Mouse (Mus musculus) ES-Bruce4 (cell line): ENCODE results near the gene 6430531B16Rik.

Source experiments
- CTCF ChIP-seq: IDR thresholded peaks from one replicate; pipeline ENCODE4 v1.8.1; 2011; ENCODE audit warnings: low read depth, low read length
- EP300 ChIP-seq: IDR thresholded peaks from 2 replicates; pipeline ENCODE4 v1.6.1; 2011; ENCODE audit warnings: low read depth, low read length; ENCODE audit not compliant: insufficient read depth
- POLR2A ChIP-seq: IDR thresholded peaks from one replicate; pipeline ENCODE4 v1.8.1; 2011; ENCODE audit warnings: low read length; ENCODE audit not compliant: insufficient read depth

DNA sequence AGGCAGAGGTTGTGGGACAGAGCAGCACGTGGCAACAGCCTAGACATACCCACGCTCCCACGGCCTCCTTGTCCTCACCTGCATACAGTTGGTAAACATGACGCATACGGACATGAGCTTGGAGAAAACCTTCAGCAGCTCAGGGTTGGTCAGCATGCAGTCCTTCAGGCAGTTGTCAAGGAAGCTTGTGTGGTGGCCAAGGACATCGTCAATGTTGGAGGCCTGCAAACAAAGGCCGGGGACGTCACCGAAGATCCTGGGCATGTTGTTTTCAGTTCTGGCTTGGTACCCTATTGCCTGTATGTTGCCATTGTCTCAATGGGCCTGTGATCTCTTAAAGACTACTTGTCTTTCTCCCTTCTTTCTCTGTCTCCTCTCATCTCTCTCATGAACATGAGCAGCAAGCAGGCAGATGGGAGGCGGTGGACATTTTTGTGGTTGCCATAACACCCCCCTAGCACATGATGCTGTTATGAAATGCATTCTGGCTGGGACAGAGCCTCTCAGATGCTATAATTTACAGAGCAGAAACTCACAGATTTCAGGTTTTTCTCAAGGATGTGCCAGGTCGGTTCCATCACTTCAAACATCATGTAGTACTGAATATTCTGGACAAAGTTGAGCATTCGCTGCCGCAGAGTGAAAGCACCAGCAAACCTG lies 20.3 kb upstream of the 6430531B16Rik start:
- TF ChIP-seq POLR2A, result no peak
- no peak for TF ChIP-seq CTCF
- TF ChIP-seq EP300, result no peak
